Mouse (Mus musculus) activated CD4-positive, CD25-positive, alpha-beta regulatory T cell (primary cell): ENCODE measurements around the gene Gm10762. TPM values are rescaled to one million over a fixed set of nuclear protein-coding genes. Genes with fewer than 3 reads are reported as not detected.

Source experiments
- polyA plus RNA-seq, 2 experiments: library from polyadenylated mRNA; unstranded; fragments of 100-300 nt; shearing (Covaris generic); gene quantifications; one replicate each; pipeline ENCODE4 v1.2.1; 2017

The Gm10762 gene
- 1 to 10 TPM; 4.5 to 5.3 TPM for polyA plus RNA-seq

DNA sequence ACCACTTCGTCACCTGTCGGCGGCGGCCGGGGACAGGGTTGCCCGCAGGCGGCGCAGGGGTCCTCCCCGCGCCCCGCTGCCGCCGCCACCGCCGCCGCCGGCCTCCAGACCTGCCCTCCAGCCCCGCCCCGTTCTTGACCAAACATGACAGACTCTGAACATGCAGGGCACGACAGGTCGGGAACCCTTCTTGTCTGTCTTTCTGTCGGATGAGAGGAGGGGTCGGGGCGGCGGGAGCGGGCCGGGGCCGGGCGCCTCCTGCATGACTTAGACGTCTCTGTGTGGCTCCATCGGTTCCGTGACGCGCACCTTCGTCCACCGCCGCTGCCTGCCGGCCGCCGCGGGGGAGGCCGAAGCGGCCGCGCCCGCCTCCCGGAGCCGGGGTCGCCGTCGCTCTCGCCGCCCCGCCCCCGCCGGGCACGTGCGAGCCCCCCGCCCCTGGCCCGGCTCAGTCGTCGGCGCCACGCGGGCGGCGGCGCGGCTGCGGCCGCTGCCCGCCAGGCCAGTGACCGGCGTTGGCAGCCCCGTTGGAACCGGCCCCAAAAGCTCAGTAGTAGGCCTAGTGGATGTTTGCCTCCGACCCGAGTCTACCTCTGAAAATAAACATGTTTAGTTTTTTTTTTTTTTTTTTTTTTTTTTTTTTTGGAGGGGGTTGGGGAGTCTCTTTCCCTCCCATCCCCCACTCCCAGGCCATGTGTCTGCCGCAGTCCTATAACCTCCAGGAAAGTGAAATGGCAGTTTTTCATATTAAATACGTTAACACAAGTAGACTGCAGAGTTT, at the start of gene Gm10762:
TSS of gene Gm10762 (minus strand) at position 65 of the 781 bp plus-strand sequence.

DNA sequence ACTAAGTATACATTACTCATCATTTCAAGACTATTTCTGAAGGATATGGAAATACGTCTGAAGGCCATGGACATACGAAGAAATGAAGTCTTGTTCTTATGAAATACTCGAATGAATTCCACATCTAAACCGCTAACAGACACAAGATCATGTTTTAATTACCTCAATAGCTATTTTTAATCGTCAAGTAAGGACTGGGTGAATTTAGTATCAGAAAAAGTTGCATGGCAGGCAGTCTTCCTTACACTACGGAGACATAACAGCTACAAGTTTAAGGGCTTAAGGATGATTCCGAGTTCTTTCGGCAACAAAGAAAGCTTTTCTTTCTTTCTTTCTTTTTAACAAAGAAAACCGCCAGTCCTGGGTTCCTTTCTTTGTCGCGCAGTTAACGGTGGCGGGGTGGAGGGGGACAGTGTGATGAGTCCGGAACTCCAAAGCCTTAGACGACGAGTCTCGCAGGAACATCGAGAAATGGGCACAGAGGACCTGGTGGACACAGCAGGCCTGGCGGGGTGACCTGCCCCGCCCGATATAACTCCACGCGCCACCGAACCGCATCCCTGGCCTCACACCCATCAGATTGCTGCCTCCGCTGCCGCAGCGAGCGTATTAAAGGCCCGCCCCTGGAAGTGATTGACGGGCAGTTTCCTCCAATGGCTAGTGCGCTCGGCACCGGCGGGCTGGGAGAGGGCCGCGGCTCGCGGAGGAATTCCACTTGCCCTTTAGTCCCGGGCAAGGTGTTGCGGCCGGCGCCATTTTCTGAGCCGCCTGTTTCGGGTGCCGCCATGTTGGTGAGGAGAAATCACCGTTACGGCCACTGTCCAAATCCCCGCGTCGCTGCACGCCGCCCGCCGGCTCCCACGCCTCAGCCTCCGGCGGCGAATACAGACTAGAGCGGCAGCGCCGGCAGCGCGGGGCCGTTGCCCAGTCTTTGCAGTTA, 614 bp downstream of the Gm10762 start, which contains the start of gene Zc3h6:
TSS of gene Zc3h6 (plus strand) at position 762 of the 940 bp plus-strand sequence.

GRCm38 (mm10) chr2:128943538-128944528, 23.7 kb downstream of the Gm10762 start, which contains the start of gene Zc3h8:
Zc3h8 (minus strand) TSS chr2:128944077.

Other genes with a start within 250 kb of the Gm10762 start
- 10 to 100 TPM; 16.1 to 19.0 TPM for gene Tmem87b, start 149.6 kb downstream of the Gm10762 start, polyA plus RNA-seq
- under 1 TPM in 1 of 2 experiments, not detected in 1; 0.29 TPM for gene Fbln7, start 104.7 kb downstream of the Gm10762 start, polyA plus RNA-seq
- 10 to 100 TPM in 1 of 2 experiments, 1 to 10 TPM in 1; 6.5 to 11.7 TPM for gene Zc3h8, start 23.6 kb downstream of the Gm10762 start, polyA plus RNA-seq
- gene Zc3h6, start 323 bp downstream of the Gm10762 start, polyA plus RNA-seq, result 10 to 100 TPM in 1 of 2 experiments, 1 to 10 TPM in 1; 6.9 to 12.3 TPM
- under 1 TPM in 1 of 2 experiments, not detected in 1; 0.41 TPM for gene Vinac1, start 80.4 kb upstream of the Gm10762 start, polyA plus RNA-seq
- 1 to 10 TPM; 2.4 TPM for gene Ttl, start 98.2 kb upstream of the Gm10762 start, polyA plus RNA-seq
- 10 to 100 TPM; 19.9 to 21.4 TPM for gene Polr1b, start 133.3 kb upstream of the Gm10762 start, polyA plus RNA-seq
- gene Chchd5, start 162.0 kb upstream of the Gm10762 start, polyA plus RNA-seq, result 10 to 100 TPM; 17.5 to 22.3 TPM
- gene Slc20a1, start 231.0 kb upstream of the Gm10762 start, polyA plus RNA-seq, result 10 to 100 TPM; 52.8 to 55.2 TPM